Mouse (Mus musculus): ENCODE results near the gene Olfr1242.

The Olfr1242 gene

DNA sequence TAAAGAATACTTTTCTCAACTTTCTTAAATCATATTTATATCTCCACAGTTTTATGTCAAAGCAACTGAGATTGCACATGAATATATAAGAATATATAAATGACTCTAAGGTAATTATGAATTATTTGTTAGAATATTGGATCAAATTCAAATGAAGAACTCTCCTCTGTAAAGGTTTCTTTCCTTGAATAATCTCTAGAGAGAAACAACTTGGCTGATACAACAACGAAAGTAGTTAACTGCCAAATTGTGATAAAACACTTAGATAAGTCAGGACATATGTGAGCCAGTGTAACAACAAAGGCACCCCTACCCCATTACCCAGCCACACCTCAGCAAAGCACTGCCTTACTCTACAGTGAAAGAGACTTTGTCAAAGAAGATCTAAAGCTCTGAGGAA is at the start of gene Olfr1242:
Gene Olfr1242 (minus strand): TSS at position 101 of the 400 bp plus-strand sequence.
- DNase-seq (ENCODE audit: low spot score), result no peak

GRCm38 (mm10) chr2:89544516-89544915 is 46.4 kb upstream of the Olfr1242 start:
- no peak for DNase-seq (ENCODE audit: low spot score)

- no peak for DNase-seq (ENCODE audit: low spot score)
These were observed 41.8 kb upstream of the Olfr1242 start for GRCm38 (mm10) chr2:89539923-89540322.

DNA sequence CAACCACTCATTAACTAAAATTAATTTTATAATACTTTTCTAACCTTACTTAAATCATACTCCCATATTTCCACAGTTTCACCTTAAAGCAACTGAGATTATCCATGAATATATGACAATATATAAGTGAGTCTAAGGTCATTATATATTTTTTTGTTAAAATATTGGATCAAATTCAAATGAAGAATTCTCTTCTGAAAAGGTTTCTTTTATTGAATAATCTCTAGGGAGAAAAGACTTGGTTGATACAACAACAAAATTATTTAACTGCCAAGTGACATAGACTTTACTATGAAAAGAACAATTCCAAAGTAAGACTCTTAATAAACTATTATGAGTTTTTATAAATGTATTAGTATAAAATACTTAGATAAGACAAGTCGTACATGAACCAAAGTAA is 33.3 kb upstream of the Olfr1242 start, which contains the start of gene Olfr1243:
Gene Olfr1243 (minus strand): TSS at position 101 of the 400 bp plus-strand sequence.
- DNase-seq (ENCODE audit: low spot score), result no peak

DNA sequence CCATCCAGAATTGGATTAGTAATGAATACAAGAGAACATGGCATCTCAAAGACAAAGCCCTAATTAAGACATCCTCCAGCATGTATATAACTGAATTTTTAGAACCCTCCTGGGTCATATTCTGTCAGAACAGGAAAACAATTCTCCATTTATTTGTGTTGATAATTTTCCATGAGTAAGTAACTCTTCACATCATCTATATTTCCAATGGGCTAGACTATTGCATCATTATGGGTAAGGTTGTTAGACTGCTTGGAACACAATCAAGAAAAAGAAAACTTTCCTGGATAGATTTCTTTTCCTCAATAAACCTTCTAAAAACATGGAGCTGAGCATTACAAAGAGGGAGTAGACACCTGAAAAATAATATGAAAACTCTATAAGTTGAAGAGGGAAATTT is 11.1 kb downstream of the Olfr1242 start, which contains the start of gene Olfr1241:
Gene Olfr1241 (minus strand): TSS at position 101 of the 400 bp plus-strand sequence.
- no peak for DNase-seq (ENCODE audit: low spot score)

DNA sequence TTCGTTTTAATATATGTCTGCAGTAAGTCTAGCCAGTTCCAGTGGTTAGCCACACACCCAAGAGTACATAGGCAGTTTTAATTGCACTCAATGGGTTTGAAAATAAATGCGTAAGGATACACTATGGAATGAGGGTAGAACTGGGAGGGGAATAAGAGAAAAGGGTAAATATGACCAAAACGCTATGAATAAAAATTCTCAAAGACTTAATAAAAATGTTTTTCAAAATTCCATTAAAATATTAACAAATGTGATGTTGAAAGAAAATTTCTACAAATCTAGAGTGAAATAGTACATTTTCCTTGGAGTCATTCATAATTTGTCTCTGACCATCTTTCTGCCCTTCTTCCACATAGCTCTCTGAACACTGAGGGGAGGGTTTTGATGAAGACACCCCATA is 55.2 kb downstream of the Olfr1242 start, which contains the start of gene Olfr1240:
Gene Olfr1240 (minus strand): TSS at position 101 of the 400 bp plus-strand sequence.
- no peak for DNase-seq (ENCODE audit: low spot score)
